Mouse (Mus musculus): ENCODE data around the gene Gm572.

The Gm572 gene

DNA sequence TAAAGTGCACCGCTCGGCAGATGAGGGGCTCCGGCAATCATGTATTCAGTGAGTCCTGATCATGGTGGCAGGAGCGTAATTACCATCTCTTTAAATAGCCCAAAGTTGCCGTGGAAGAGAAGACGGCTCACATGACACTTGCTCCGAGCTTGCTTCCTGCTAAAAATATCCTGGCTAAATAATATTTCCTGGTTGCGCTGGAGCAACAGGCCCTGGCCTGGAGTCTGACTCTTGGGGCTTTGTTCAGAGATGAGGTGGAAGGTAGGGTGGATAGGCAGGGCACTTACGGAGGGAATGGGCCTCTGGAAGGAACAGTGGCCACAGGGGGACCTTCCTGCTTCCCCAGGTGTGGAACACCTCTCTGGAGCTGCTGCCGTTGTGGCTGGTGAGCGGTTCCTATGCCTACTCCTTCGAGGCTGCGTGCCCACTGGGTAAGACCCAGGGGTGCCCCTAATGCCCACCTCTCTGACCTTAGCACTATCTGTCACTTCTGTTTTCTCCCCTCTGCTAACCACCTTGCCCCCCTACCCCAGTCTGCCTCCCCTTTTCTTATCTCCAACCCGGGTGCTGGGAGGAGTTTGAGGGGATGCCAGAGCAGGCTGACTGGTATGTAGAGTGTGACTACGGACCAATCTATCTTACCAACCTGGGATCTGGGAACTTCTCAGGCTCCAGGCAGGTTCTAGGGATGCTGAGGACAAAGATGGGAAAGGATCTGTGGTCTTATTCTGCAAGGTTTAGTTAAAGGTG lies 24.1 kb downstream of the Gm572 start:
- DNase-seq = no peak

DNA sequence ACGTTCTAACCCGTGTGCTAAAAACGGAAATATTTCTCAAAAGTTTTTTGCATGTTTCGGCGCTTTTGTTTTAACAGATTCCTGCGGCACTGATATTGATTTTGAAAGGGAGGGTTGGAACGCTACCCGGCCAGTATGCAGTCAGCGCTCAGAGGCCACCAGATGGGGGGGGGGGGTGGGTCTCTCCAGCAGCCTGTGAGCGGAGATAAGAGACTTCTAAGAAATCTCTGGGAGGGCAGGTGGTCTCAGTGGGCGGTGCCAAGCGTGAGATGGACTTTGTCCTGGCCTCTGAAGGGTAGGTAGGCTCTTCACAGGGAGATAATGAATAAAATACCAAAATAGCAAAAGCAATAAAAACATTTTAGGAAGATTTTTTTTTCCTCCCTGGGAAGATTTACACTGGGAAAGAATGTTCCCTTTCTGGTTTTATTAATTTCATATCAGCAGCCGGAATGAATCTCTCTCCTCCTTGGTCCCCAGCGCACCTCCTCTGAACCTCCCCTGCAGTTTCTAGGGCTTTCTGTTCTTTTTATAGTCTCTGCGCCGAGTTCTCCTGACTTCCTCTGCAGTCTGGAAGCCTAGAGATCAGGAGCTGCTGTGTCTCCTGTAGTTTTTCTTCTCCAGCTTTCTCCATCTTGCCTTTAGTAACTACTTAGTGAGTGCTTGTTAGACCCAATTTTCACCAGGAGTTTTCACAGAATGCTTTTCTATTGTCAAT lies 28.3 kb downstream of the Gm572 start:
- DNase-seq = no peak

DNA sequence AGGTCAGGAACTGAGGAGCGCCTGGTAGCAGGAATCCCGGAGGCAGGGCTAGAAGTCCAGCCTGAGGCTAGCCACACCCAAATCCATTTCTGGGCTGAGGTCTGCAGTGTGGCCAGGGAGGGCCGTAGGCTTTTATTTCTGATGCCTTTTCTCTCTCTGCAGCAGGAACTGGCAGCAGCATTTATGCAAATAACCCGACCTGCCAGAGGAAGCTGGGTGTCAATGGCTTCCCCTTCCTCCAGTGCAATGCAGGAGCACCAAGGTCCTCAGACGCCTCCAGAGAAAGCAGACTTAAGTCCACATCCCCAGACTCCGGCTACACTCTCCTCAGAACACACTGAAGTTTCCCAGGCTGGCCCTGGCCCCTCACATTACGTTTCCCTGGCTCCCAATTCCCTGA lies 31.9 kb downstream of the Gm572 start:
- DNase-seq = peak in 1 of 2 experiments; percentile 22

DNA sequence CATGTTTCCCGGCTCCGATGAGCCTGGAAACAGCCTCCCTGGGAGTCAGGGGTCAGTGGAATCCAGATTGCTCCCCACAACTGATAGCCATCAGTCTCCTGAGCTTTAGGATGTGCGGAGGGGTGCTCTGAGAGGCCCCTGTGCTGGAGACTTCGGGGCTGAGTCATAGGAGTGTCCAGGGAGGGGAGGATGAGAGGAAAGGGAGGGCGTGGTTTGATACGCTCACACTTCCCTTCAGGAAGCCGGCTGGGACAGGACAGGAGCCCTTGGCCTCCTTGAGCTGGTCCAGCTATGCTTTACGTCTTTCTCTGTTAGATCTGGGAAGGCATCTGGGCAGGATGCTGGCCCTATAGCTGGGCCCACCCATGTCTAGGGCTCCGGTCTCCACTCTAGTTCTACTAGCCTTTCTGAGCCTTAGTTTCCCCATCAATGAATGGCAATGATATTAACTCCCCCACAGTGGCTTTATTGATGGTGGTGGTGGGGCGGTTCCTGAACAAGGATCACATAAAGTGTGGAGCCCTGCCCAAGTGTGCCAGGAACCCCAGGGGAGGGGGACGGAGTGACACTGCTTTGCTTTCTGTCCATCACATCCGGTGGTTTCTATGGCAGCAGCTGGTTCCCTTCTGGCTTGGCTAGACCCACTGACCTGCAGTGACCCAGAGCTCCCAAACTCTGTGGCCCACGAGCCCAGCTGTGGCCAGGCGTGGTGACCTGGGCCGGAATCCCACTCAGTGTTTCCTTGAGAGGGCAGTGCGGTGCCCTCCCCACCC lies 33.3 kb downstream of the Gm572 start:
- peak; percentile 67 to 73 for DNase-seq

DNA sequence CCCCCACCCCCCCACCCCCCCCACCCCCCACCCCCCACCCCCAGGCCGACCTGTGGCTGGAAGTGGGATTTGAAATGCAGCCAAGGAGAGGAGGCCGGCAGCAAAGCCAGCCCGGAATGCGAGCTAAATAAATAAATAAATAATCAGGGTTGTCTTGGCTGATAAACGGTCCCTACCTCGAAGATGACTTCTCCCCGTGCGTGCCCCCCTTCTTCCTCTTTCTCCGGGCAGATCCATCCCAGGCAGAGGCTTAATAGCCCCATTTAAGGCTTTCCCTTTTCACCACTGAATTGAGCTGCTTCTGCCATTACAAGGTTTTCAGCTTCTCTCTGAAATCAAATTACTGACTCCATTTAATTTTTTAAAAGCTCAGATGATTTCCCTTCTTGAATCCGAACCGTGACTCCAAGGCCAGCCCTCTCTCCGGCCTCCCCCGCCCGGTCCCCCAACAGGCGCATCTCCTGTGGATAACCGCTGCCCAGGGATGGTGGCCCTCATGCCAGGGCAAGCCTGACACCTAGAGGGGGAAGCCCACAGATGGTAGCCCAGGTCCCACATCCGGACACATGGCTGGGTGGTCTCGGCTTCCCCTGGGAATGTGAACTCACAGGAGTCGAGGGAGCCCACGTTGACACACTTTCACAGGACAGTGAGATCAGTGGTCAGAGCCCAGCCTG lies 34.0 kb downstream of the Gm572 start:
- DNase-seq = peak; percentile 31 to 36

DNA sequence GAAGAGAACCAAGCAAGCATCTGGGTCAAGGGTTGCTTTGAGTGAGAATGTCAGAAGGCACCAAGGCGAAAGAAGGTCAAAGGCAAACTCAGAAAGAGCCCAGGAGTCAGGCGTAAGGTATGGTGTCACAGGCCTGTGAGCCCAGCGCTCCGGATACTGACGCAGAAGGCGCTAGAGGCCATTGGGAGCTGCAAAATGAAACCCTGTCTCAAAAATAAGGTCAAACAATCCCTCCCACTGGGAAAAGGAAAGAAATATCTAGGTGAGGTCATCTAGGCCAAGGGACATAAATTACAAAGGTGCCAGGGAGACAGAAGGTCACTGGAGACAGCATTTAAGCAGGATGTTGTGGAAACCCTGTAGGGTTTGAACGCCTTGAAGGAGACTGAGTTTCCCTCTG lies 35.0 kb downstream of the Gm572 start:
- DNase-seq = peak; percentile 23 to 37

DNA sequence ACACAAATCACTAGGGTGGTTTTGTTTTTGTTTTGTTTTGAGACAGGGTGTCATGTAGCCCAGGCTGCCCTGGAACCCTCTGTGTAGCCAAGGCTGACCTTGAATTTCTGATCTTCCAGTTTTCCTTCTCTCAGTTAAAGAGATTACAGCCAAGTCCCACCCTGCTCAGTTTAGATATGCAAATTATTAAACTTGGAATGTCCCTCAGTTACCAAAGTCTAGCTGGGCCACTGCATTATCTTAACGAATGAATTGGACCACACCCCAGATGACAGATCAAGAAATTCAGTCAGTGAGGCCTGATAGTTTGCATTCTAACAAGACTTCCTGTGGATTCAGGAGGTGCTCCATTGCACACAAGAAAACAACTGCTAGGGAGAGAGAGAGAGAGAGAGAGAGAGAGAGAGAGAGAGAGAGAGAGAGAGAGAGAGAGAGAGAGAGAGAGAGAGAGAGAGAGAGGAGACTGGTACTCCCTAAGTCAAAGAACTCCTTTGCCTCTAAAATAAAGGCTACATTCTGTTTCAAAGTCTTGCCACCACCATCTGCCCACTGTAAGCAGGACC lies 37.5 kb downstream of the Gm572 start:
- DNase-seq = no peak

DNA sequence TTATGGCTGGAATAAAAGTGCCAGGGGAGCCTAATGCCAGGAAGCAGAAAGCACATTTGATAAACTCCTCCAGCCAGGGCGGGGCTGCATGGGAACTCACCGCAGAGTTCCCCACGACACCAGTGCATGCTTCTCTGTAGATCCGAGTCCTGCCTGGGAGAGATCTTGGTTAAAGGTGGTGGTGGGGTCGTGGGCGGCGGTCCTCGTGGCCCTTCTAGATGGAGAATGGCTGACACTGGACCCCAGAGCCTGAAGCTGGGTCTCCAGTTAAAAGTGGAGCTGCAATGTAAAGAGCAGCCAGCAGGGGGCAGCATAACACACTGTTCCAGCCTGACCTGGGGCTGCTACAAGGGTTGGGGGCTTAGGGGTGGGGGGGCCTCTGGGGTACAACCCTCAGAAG lies 38.3 kb downstream of the Gm572 start:
- peak; percentile 46 to 84 for DNase-seq

DNA sequence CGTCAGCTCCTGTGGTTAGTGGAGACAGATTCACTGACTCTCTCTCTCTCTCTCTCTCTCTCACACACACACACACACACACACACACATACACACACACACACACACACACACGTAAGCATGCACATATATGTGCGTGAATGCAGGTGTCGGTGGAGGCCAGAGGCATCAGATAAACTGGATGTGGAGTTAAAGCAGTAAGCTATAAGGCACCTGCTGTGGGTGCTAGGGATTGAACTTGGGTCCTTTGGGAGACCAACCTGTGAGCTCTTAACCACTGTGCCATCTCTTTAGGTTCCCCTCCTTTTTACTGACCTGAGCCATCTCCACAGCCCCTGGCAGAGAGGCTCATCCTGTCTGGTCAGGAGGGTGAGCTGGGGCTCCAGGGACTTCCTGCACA lies 39.8 kb downstream of the Gm572 start:
- DNase-seq = no peak

DNA sequence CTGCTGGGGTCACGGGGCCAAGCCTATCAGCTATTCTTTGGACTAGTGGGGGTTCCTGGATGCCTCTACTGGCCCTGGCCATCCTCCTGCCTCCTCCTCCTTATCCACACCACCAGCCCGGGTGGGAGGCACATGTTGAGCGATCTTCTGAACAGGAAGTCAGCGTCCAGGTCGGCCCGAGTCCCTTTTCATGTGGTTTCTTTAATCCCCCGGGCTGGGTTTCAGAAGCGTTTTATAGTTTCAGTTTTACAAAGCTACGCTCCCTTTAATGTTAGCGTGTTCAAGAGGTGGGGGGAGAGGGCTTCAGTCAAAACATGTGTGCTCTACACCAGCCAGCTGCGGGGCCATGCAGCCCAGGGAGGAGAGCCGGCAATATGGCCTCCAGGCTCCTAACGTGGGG lies 40.4 kb downstream of the Gm572 start:
- DNase-seq = no peak

DNA sequence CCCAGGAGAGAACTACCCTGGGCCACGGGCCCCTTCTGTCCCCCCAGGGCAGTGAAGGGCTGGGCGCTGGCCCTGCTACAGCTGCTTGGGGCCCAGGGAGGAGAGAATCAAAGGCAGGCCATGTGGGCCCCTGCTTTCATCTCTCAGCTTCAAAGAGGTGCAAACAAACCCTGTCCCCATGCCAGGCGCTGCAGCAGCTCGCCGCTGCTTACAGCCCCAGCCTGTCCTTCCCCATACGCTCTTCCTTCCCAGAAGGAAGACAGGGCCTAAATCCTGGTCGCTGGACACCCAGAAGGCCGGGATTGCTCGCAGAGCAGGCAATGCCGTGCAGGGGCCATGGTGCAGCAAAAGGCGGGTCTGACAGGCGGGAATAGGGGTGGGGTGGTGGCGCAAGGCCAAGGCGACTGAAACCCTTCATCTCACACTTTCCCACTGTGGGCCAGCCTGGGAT lies 43.4 kb downstream of the Gm572 start:
- DNase-seq = no peak

DNA sequence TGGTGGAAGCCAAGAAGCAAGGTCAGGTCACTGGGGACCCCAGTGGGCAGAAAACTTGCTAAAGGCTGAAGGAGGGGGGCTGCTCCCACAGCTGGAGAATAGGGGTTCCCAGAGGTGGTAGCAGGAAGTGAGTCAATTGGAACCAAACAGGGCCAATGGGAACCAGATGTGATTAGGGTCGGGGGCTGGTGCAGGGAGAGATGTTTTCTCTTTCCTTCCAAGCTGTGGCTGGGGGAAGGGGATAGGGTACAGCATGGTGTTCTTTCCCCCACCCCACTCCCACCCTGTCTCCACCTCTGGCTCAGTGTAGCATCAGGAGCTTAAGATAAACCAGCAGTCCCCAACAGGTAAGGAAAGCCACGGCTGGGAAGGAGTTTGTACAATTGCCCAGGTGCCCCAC lies 45.0 kb downstream of the Gm572 start:
- no peak for DNase-seq

DNA sequence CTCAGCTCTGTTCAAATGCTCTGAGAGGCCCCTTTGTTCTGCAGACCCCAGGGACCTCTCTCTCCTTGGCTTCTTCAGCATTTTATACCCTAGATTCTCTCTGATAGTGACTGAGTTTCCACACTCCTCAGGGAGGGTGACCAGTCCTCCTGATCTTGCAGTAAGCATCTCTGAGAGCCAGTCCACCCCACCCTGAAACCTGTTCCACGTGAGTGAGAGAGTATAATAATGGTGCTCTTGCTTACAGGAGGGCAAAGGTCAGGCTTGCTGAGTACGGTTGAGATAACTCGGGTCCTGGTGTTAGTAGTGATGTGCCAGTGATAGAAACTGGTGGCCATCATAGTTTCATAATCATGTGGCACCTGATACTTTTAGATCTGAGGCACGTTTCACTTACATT lies 48.1 kb downstream of the Gm572 start:
- no peak for DNase-seq

DNA sequence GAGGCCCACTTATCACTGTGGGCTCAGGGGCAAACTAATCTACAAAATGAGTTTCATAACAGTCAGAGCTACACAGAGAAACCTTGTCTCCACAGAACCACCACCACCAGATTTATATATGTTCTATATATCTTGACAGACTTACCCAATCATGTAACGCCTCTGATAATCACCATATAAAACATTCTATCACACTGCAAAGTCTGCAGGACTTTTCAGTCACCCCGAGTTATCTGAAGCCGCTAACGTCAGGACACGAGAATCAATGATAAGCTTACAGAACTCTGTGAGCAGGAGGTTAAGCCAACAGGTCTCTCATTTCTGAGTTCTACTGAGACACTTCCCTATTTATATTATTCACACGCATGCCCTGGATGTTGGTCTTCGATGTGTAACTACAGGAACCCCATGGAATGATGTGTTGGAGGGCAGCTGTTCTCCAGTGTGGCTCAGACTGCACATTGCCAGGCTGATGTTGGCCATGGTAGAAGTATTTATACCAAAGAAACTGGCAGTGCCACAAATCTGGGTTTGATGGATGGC lies 50.4 kb downstream of the Gm572 start:
- no peak for DNase-seq

DNA sequence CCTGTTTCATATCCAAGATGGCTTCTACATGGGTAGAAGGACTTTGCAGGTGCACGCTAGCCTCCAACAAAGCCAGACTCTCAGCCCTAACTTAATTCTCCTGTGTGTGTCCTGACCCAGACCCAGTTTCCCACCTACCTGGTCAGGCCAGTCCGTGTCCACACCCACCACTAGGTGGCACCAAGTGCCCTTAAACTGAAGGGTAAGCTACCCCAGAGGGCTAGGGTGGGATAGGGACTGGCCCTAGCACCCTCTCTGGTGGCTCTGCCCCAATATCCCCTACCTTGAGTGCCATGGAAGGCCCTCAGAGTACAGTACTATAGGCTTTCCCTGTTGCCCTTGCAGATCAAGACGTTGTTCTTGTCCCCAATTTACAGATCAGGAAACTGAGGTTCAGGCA lies 61.6 kb downstream of the Gm572 start:
- peak; percentile 47 to 80 for DNase-seq

DNA sequence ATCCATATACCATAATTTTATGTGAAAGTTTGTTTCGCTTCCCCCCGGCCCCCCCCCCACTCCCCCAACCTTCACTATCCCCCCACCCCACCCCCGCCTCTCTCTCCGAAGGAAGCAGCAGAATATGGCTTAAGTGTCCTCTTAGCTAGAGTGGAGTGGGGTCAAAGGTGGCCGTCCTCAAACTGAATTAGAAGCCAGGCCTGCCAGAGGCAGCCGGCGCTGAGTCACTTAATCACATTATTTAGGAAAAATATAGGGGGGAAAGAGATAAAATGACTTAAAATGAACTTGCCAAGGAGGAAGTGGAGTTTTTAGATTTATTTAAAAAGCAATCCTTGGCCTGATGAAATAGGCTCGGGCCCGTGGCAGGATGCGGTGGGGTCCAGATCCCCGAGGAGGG lies 65.7 kb downstream of the Gm572 start:
- DNase-seq = no peak

DNA sequence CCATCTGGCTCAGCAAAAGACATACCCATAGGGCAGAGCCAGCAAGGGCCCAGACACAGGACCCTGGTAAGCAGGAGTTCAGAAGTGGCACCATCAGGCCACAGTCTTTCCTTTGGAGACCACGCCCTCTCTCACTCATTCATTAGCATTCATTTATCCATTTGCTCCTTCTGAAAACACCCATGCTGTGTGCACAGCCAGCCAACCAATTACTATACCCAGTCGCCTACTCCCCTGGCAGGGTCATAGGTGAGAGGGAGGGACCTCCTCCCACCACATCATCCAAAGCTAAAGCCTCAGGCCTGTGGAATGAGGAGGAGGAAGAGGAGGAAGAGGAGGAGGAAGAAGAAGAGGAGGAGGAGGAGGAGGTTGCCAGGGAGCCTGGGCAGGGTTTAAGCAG lies 67.3 kb downstream of the Gm572 start:
- DNase-seq = no peak

DNA sequence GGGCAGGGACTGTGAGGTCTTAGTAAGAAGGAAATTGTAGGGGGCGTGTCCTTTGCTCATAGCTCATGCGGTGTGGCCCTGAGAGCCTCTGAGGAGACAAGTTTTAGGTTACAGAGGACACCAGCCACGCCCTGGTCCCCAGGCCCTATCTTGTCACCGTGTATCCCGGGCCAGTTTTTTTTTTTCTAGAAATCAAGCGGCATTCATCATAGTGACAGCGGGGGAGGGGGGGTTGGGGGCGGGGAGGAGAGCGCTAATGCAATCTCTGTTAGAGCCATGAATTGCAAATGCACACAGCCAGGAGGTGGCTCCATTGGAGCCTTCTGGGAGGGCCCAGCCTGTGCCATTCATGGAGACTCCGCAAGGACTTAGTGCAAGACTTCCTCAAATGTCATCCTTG lies 68.2 kb downstream of the Gm572 start:
- DNase-seq = no peak

DNA sequence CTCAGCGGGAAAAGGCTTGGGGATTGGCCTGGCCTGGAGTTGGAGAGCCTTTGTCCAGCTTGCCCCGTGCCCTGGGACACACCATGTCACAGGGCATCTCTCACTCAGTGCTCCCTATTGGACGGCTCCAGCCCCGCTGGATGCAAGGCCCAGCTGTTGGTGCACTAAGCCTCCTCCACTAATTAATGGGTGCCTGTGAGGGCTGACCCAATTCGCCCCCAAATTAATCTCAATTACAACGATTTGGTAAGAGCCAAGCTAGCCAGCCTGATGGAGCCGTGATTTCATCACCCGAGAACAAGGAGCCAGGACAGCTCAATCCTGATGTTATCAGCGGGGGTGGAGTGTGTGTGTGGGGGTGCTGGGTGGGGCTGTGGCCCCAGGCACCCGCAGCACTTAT lies 69.5 kb downstream of the Gm572 start:
- DNase-seq = no peak

DNA sequence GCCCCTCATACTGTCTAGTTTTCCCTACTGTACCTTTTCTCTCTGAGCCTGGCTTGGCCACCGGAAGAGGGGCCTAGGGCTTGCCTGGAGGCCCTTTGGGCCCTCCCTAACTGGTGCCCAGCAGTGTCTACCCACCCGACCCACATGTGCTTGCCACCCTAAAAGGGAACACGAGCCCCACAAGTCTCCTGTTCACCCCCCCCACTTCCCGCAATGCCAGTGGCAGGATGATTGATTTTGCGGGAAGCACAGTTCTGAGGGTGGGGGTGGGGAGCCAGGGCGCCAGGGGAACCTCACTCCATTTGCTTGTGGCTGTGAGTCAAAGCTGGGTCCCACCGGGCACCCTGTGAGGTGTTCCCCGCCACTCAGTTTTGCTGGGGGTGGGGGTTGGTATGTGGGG lies 70.9 kb downstream of the Gm572 start:
- DNase-seq = no peak

DNA sequence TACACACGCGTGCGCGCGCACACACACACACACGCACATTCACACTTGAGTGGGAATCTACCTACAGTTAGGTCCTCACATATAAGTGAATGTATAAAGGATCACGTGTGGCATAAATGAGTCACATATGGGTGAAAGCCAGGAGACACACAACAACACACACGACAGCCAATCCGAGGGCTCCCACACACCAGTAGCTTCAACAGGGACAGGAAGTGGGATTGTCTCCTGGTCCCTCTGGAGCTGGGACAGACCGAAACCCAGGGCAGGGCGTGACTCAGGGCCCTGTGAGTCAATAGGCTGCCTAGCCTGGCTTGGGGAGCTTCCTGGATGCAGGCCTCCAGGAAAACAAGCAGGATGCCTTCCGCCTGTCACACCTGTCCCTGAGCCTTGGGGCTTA lies 71.6 kb downstream of the Gm572 start:
- DNase-seq = no peak

DNA sequence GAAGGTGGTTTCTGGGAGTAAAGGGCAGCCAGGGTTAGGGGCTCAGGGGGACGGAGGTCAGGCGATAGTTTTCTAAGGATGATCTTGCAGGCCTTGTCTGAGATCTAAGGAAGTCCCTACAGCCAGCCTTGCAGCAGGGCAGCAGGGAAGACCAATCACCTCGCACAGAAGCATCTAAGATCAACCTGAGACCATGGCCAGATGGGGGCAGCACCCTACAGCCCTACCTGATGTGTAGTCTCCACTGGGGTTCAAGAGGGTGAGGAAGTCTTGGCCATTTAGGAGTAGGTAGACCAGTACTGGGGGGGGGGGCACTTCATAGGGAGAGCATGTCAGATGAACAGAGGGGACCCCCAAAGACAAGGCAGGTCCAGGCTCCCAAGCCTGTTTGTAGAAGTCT lies 72.3 kb downstream of the Gm572 start:
- peak; percentile 18 to 63 for DNase-seq
